Mouse (Mus musculus) A20 (cell line): Measurements from ENCODE around the gene Rimbp3.
A peak's percentile ranks its signal among the peaks of the same experiment; 100 is the strongest.
"Not testable (repeated sequence)": the region's sequence is repeated elsewhere in the genome, so short reads cannot be mapped to it uniquely, and the experiment has no call there.

Experiments used
- DNase-seq: peaks from one replicate; pipeline ENCODE4 v3.0.0-alpha.2; 2011; ENCODE audit warnings: low read depth, low spot score

Rimbp3 gene

GRCm38 (mm10) chr16:17208389-17209361, at the start of gene Rimbp3:
TSS of gene Rimbp3 (plus strand) at chr16:17208603.
- DNase-seq = peak; percentile 91

- DNase-seq = not testable (repeated sequence)
Measured at GRCm38 (mm10) chr16:17165478-17165877, 42.9 kb upstream of the Rimbp3 start.

- DNase-seq = no peak
Measured at GRCm38 (mm10) chr16:17167179-17167578, 41.2 kb upstream of the Rimbp3 start.

GRCm38 (mm10) chr16:17168049-17168448, 40.4 kb upstream of the Rimbp3 start:
- no peak for DNase-seq

- DNase-seq = no peak
Measured at GRCm38 (mm10) chr16:17175765-17176164, 32.6 kb upstream of the Rimbp3 start.

GRCm38 (mm10) chr16:17177623-17178170, 30.7 kb upstream of the Rimbp3 start:
- DNase-seq = no peak

GRCm38 (mm10) chr16:17179706-17180105, 28.7 kb upstream of the Rimbp3 start:
- no peak for DNase-seq

- DNase-seq = peak; percentile 85
Measured at GRCm38 (mm10) chr16:17181382-17181781, 27.0 kb upstream of the Rimbp3 start.

GRCm38 (mm10) chr16:17182136-17182535, 26.3 kb upstream of the Rimbp3 start:
- peak; percentile 42 for DNase-seq

- no peak for DNase-seq
Measured at GRCm38 (mm10) chr16:17183003-17183402, 25.4 kb upstream of the Rimbp3 start.

GRCm38 (mm10) chr16:17185475-17185874, 22.9 kb upstream of the Rimbp3 start:
- no peak for DNase-seq

GRCm38 (mm10) chr16:17193823-17194222, 14.6 kb upstream of the Rimbp3 start:
- DNase-seq = no peak

GRCm38 (mm10) chr16:17200121-17200952, 8.1 kb upstream of the Rimbp3 start:
- DNase-seq = peak; percentile 73

- peak; percentile 90 for DNase-seq
Measured at GRCm38 (mm10) chr16:17200953-17201707, 7.3 kb upstream of the Rimbp3 start.

- peak; percentile 34 for DNase-seq
Measured at GRCm38 (mm10) chr16:17201977-17202376, 6.4 kb upstream of the Rimbp3 start.

GRCm38 (mm10) chr16:17202549-17202948, 5.9 kb upstream of the Rimbp3 start, which contains the start of gene Ube2l3:
TSS of gene Ube2l3 (minus strand) at chr16:17202649.
- DNase-seq = no peak

GRCm38 (mm10) chr16:17204990-17205389, 3.4 kb upstream of the Rimbp3 start:
- peak; percentile 77 for DNase-seq

GRCm38 (mm10) chr16:17209404-17209960, 1.1 kb downstream of the Rimbp3 start:
- no peak for DNase-seq

GRCm38 (mm10) chr16:17209981-17210838, 1.8 kb downstream of the Rimbp3 start:
- DNase-seq = peak; percentile 96
